Mouse (Mus musculus) neural tube, embryonic 14.5 days (tissue): ENCODE results near the gene Evc. TPM values are rescaled to one million over a fixed set of nuclear protein-coding genes. Genes with fewer than 3 reads are reported as not detected.

Experiments used
- ATAC-seq: fragments of 200-750 bp; cut with Nextera tagmentation; 2 replicates; pipeline ENCODE4 v1.8.0; 2017; ENCODE audit warnings: low read depth, mild to moderate bottlenecking, moderate TSS enrichment, moderate library complexity
- H3K27ac ChIP-seq: fragments of 300-500 bp; sonication (generic); 2 replicates; pipeline ENCODE4 v1.5.1; 2014; ENCODE audit warnings: low read depth, mild to moderate bottlenecking, control low read depth, low read length, moderate library complexity, mixed read lengths
- H3K27me3 ChIP-seq: fragments of 300-500 bp; sonication (generic); 2 replicates; pipeline ENCODE4 v1.6.1; 2014; ENCODE audit warnings: low read length; ENCODE audit not compliant: control insufficient read depth, insufficient read depth
- H3K36me3 ChIP-seq: fragments of 300-500 bp; sonication (generic); 2 replicates; pipeline ENCODE4 v1.6.1; 2014; ENCODE audit warnings: low read length, mixed read lengths; ENCODE audit not compliant: control insufficient read depth, insufficient read depth
- H3K4me1 ChIP-seq: fragments of 300-500 bp; sonication (generic); 2 replicates; pipeline ENCODE4 v1.6.1; 2014; ENCODE audit warnings: low read length; ENCODE audit not compliant: control insufficient read depth, insufficient read depth
- H3K4me2 ChIP-seq: fragments of 300-500 bp; sonication (generic); 2 replicates; pipeline ENCODE4 v1.6.1; 2014; ENCODE audit warnings: mild to moderate bottlenecking, low read depth, low read length, control low read depth
- H3K4me3 ChIP-seq: fragments of 300-500 bp; sonication (generic); 2 replicates; pipeline ENCODE4 v1.5.1; 2014; ENCODE audit warnings: low read depth, low read length, control low read depth, mixed read lengths
- H3K9ac ChIP-seq: fragments of 300-500 bp; sonication (generic); replicated peaks from 2 replicates; pipeline ENCODE4 v1.6.1; 2014; ENCODE audit warnings: low read depth, mild to moderate bottlenecking, control low read depth, low read length, mixed read lengths
- H3K9me3 ChIP-seq: fragments of 300-500 bp; sonication (generic); 2 replicates; pipeline ENCODE4 v1.6.1; 2016; ENCODE audit warnings: low read length; ENCODE audit not compliant: control insufficient read depth
- WGBS: fragments of 180-500 bp; shearing (Covaris S2); extraction: QIAGEN DNeasy Blood & Tissue Kit; methylation state at CpG from one replicate; pipeline ENCODE4 v1.1.7; 2014; 5-methylcytosine and 5-hydroxymethylcytosine counted together
- polyA plus RNA-seq: library from polyadenylated mRNA; unstranded; fragments of >200 nt; fragmentation: Nextera tagmentation; extraction: Ambion mirVana; gene quantifications from 2 replicates; pipeline ENCODE4 v1.2.1, GENCODE M21; 2014

The Evc gene
- polyA plus RNA-seq, result 2.8 and 3.5 TPM in 2 replicates

- Histone ChIP-seq H3K4me3 (peak within 1 kb of the TSS; percentile 57), H3K4me2 (peak within 1 kb of the TSS; percentile 88), H3K27me3 (peaks cover 6% of the 10 kb centered on the region; the same call in 1 of the 2 replicates), H3K27ac (no peak within 1 kb of the TSS), H3K36me3 (no peaks in the 10 kb centered on the region), H3K4me1 (peaks cover 7% of the 10 kb centered on the region; the same call in 1 of the 2 replicates), H3K9me3 (no peaks in the 10 kb centered on the region), H3K9ac (peak within 1 kb of the TSS; percentile 46)
- peak; percentile 78 for ATAC-seq
- WGBS, result under 1% methylated on average over 48 of the region's 48 CpGs
Observed at GRCm38 (mm10) chr5:37336485-37337105, at the start of gene Evc. TSS of gene Evc (minus strand) at chr5:37336894.

GRCm38 (mm10) chr5:37383570-37383969 is 46.9 kb upstream of the Evc start:
- H3K4me3 ChIP-seq, result no peak overlapping the region
- no peak for ATAC-seq
- no peaks in the 10 kb centered on the region for H3K9me3 ChIP-seq
- peaks cover 2% of the 10 kb centered on the region; the same call in 1 of the 2 replicates for H3K4me1 ChIP-seq
- no peak overlapping the region for H3K9ac ChIP-seq
- no peaks in the 10 kb centered on the region for H3K27me3 ChIP-seq
- no peak overlapping the region for H3K27ac ChIP-seq
- H3K4me2 ChIP-seq, result no peak overlapping the region
- 88% methylated on average over 3 of the region's 3 CpGs for WGBS
- no peaks in the 10 kb centered on the region for H3K36me3 ChIP-seq

DNA sequence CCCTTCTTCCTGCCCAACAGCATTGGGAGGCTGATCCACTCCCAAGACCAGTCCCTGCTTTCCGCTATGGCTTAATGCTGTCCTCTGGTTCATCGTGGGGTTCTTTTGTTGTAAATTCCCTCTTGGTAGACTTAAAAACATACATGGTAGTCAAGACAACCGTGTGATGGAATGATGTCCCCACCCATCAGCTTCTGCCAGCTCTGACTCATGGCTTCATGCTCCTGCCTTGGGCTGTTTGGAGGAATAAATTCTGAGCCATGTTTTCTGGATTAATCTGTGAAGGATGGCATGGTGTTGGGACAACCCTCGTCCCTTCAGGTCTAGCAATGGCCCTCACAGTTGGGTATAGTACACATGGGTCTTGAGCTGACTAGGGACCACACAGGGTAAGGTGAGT is 43.9 kb upstream of the Evc start:
- Histone ChIP-seq H3K4me3 (no peak overlapping the region), H3K4me1 (peaks cover 2% of the 10 kb centered on the region; the same call in 1 of the 2 replicates), H3K27me3 (no peaks in the 10 kb centered on the region), H3K9me3 (no peaks in the 10 kb centered on the region), H3K9ac (no peak overlapping the region), H3K27ac (no peak overlapping the region), H3K36me3 (no peaks in the 10 kb centered on the region), H3K4me2 (no peak overlapping the region)
- ATAC-seq, result no peak
- 86% methylated on average over 4 of the region's 4 CpGs for WGBS

- H3K9ac ChIP-seq, result no peak overlapping the region
- H3K4me2 ChIP-seq, result no peak overlapping the region
- no peak overlapping the region for H3K27ac ChIP-seq
- no peak for ATAC-seq
- 80% methylated on average over 7 of the region's 7 CpGs for WGBS
- H3K9me3 ChIP-seq, result no peaks in the 10 kb centered on the region
- peaks cover 2% of the 10 kb centered on the region; the same call in 1 of the 2 replicates for H3K4me1 ChIP-seq
- no peaks in the 10 kb centered on the region for H3K36me3 ChIP-seq
- no peaks in the 10 kb centered on the region for H3K27me3 ChIP-seq
- no peak overlapping the region for H3K4me3 ChIP-seq
Observed at GRCm38 (mm10) chr5:37377376-37377775, 40.7 kb upstream of the Evc start.

DNA sequence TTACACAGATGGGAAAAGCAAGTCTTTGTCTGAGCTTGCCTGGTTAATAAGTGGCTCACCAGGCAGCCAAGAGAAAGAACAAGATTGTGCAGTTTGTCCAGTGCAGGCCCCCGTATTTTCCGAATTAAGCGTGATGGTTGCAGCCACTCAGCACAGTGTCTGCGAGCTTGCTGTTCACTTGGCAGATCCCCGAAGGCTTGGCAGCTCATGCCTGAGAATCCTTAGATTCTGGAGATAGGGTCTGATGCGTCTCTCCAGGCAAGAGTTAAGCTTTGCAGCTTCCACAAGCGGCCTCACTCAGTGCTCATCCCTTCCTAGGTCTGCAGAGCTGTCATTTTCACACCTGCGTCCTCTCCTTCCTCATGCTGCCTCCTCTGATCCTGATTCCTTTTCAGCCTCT is 32.1 kb upstream of the Evc start:
- no peaks in the 10 kb centered on the region for H3K4me1 ChIP-seq
- no peak overlapping the region for H3K4me3 ChIP-seq
- H3K9ac ChIP-seq, result no peak overlapping the region
- WGBS, result 96% methylated on average over 8 of the region's 8 CpGs
- H3K27me3 ChIP-seq, result no peaks in the 10 kb centered on the region
- H3K36me3 ChIP-seq, result no peaks in the 10 kb centered on the region
- no peak overlapping the region for H3K4me2 ChIP-seq
- H3K27ac ChIP-seq, result no peak overlapping the region
- no peaks in the 10 kb centered on the region for H3K9me3 ChIP-seq
- no peak for ATAC-seq

DNA sequence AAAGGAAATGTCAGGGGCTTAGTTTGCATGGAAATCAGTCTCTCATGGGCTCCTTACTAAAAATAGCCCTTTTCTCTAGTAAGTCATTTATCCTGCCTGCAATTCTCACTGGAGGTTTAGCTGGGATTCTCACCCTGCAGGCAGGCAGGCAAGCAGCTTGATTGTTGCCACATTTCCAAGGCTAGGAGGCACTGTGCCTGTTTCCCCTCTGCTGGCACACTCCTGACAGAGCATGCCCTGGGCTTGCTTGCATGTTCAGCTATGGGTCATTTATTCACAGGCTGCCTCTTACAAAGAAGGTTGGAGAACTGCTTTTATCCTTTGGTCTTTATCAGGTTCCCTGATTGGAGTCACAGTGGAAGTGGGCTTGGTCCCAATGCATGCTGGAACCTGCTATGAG is 29.1 kb upstream of the Evc start:
- Histone ChIP-seq H3K9me3 (no peaks in the 10 kb centered on the region), H3K4me3 (no peak overlapping the region), H3K36me3 (no peaks in the 10 kb centered on the region), H3K27me3 (no peaks in the 10 kb centered on the region), H3K4me2 (no peak overlapping the region), H3K9ac (no peak overlapping the region), H3K4me1 (no peaks in the 10 kb centered on the region), H3K27ac (peak overlapping the region; percentile 22; the same call in 1 of the 2 replicates)
- no peak for ATAC-seq

DNA sequence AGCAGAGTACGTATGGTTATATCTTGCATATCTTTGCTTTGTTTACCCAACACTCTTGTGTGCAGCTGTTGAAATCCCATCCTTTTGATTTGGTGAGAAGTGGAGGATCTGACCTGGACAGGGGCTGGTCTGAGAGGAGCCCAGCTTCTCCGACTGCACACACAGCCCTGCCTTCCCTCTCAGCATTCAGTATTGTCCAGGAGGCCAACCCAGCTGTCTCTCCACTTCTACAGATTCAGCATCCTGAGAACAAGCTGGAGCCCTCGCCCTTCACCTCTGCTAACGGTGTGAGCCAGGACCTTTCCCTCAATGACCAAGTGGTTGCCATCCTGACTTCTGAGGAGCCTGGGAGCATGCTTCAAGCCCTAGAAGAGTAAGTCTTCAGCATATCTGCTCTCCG is 26.6 kb upstream of the Evc start:
- 85% methylated on average over 5 of the region's 5 CpGs for WGBS

DNA sequence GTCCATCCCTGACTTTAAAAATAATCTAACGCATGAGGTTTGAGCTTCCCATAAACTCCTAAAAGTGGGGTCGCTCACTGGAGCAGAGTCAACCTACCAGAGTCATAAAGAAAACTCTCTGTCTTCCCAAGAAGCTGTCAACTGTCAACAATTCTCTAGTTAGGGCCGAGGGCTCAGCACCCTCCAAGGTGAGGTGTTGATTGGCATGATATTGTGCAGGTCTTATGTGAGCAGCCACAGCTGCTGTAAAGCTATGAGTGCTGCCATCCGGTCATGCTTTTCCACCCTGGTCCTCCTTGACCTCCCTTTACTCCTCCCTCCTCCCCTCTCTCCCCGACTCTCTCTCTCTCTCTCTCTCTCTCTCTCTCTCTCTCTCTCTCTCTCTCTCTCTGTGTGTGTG is 25.9 kb upstream of the Evc start:
- ATAC-seq, result no peak
- Histone ChIP-seq H3K9me3 (no peaks in the 10 kb centered on the region), H3K4me3 (no peak overlapping the region), H3K4me1 (no peaks in the 10 kb centered on the region), H3K9ac (no peak overlapping the region), H3K27ac (no peak overlapping the region), H3K4me2 (no peak overlapping the region), H3K27me3 (no peaks in the 10 kb centered on the region), H3K36me3 (no peaks in the 10 kb centered on the region)
- 84% methylated on average over 5 of the region's 5 CpGs for WGBS

More for the DNA sequence above, 26.6 kb upstream of the Evc start:
- H3K4me3 ChIP-seq, result no peak overlapping the region
- H3K4me1 ChIP-seq, result no peaks in the 10 kb centered on the region
- no peaks in the 10 kb centered on the region for H3K9me3 ChIP-seq
- no peak for ATAC-seq
- no peak overlapping the region for H3K4me2 ChIP-seq
- no peaks in the 10 kb centered on the region for H3K36me3 ChIP-seq
- no peak overlapping the region for H3K27ac ChIP-seq
- H3K27me3 ChIP-seq, result no peaks in the 10 kb centered on the region
- H3K9ac ChIP-seq, result no peak overlapping the region

GRCm38 (mm10) chr5:37356027-37356426 is 19.3 kb upstream of the Evc start:
- Histone ChIP-seq H3K27me3 (no peaks in the 10 kb centered on the region), H3K4me2 (no peak overlapping the region), H3K36me3 (no peaks in the 10 kb centered on the region), H3K4me3 (no peak overlapping the region), H3K4me1 (no peaks in the 10 kb centered on the region), H3K9me3 (no peaks in the 10 kb centered on the region), H3K9ac (no peak overlapping the region), H3K27ac (no peak overlapping the region)
- no peak for ATAC-seq
- 54% methylated on average over 8 of the region's 8 CpGs for WGBS
